Mouse (Mus musculus): ENCODE results near the gene Hspa2. TPM values are rescaled to one million over a fixed set of nuclear protein-coding genes. Genes with fewer than 3 reads are reported as not detected.
"Not testable (repeated sequence)": the region's sequence is repeated elsewhere in the genome, so short reads cannot be mapped to it uniquely, and the experiment has no call there.

The Hspa2 gene
- polyA plus RNA-seq, 1 experiment from 2014 or later, result 6.0 TPM

- H3K36me3 ChIP-seq (ENCODE audit: insufficient read depth), result no peaks in the 10 kb centered on the region
- no peaks in the 10 kb centered on the region for H3K9me3 ChIP-seq (ENCODE audit: low read depth, low read length)
- H3K4me3 ChIP-seq (ENCODE audit: low read depth, low read length), result no peak overlapping the region
- H3K4me1 ChIP-seq (ENCODE audit: insufficient read depth), result no peaks in the 10 kb centered on the region
- WGBS, result 24% methylated on average over 7 of the region's 7 CpGs
- no peak overlapping the region for H3K27ac ChIP-seq (ENCODE audit: low read depth)
- H3K27me3 ChIP-seq (ENCODE audit: insufficient read depth, low read length), result no peaks in the 10 kb centered on the region
- peak overlapping the region; percentile 74; the same call in 1 of the 2 replicates for H3K4me2 ChIP-seq
- TF ChIP-seq CTCF (IDR thresholded peaks at IDR 0.05; ENCODE audit: low read depth), result no peak
- ATAC-seq (ENCODE audit: insufficient read depth) (no peak), DNase-seq (peak; percentile 23)
- no peak overlapping the region for H3K9ac ChIP-seq
Measured at GRCm38 (mm10) chr12:76434111-76434510, 30.1 kb downstream of the Hspa2 start.

- under 1% methylated on average over 17 of the region's 17 CpGs for WGBS
- ATAC-seq (ENCODE audit: insufficient read depth) (peak; percentile 71), DNase-seq (peak; percentile 25)
- H3K27ac ChIP-seq (ENCODE audit: low read depth), result no peak overlapping the region
- peak overlapping the region; percentile 37 for H3K4me3 ChIP-seq (ENCODE audit: low read depth, low read length)
- TF ChIP-seq CTCF (IDR thresholded peaks at IDR 0.05; ENCODE audit: low read depth), result no peak
- no peaks in the 10 kb centered on the region for H3K27me3 ChIP-seq (ENCODE audit: insufficient read depth, low read length)
- H3K4me2 ChIP-seq, result peak overlapping the region; percentile 74
- H3K4me1 ChIP-seq (ENCODE audit: insufficient read depth), result no peaks in the 10 kb centered on the region
- H3K9me3 ChIP-seq (ENCODE audit: low read depth, low read length), result no peaks in the 10 kb centered on the region
- H3K9ac ChIP-seq, result peak overlapping the region; percentile 47; the same call in 1 of the 2 replicates
- no peaks in the 10 kb centered on the region for H3K36me3 ChIP-seq (ENCODE audit: insufficient read depth)
Measured at GRCm38 (mm10) chr12:76435084-76435483, 31.1 kb downstream of the Hspa2 start.

GRCm38 (mm10) chr12:76435549-76435948 lies 31.6 kb downstream of the Hspa2 start:
- ATAC-seq (ENCODE audit: insufficient read depth), result no peak; the same call in 1 of the 2 replicates

DNA sequence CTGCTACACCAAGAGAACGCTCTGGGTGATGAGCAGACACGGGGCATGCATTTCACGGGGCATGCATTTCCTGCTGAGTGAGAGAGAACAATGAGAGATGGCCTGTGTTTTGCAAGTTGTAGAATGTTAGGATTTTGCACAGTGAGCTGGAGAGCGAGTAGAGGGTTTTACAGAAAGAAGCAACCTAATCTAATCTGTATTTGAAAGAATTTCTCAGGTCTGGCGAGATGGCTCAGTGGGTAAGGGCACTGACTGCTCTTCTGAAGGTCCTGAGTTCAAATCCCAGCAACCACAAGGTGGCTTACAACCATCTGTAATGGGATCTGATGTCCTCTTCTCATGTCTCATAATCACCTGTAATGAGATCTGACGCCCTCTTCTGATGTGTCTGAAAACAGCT lies 39.5 kb downstream of the Hspa2 start:
- not testable (repeated sequence) for H3K9me3 ChIP-seq (ENCODE audit: low read depth, low read length); ATAC-seq (ENCODE audit: insufficient read depth); H3K4me2 ChIP-seq; H3K27me3 ChIP-seq (ENCODE audit: insufficient read depth, low read length); H3K4me1 ChIP-seq (ENCODE audit: insufficient read depth); H3K9ac ChIP-seq; DNase-seq; H3K36me3 ChIP-seq (ENCODE audit: insufficient read depth); H3K27ac ChIP-seq (ENCODE audit: low read depth); H3K4me3 ChIP-seq (ENCODE audit: low read depth, low read length)
- whole genome bisulfite sequencing, result 77% methylated on average over 6 of the region's 6 CpGs

More at GRCm38 (mm10) chr12:76435549-76435948, 31.6 kb downstream of the Hspa2 start:
- H3K27ac ChIP-seq (ENCODE audit: low read depth), result no peak overlapping the region
- no peaks in the 10 kb centered on the region for H3K4me1 ChIP-seq (ENCODE audit: insufficient read depth)
- WGBS, result 33% methylated on average over 8 of the region's 8 CpGs
- no peaks in the 10 kb centered on the region for H3K27me3 ChIP-seq (ENCODE audit: insufficient read depth, low read length)
- peak overlapping the region; percentile 37 for H3K4me3 ChIP-seq (ENCODE audit: low read depth, low read length)
- peak overlapping the region; percentile 47; the same call in 1 of the 2 replicates for H3K9ac ChIP-seq
- peak; percentile 39 for DNase-seq
- no peaks in the 10 kb centered on the region for H3K9me3 ChIP-seq (ENCODE audit: low read depth, low read length)
- peak overlapping the region; percentile 74 for H3K4me2 ChIP-seq
- H3K36me3 ChIP-seq (ENCODE audit: insufficient read depth), result no peaks in the 10 kb centered on the region
- TF ChIP-seq CTCF (IDR thresholded peaks at IDR 0.05; ENCODE audit: low read depth), result no peak

DNA sequence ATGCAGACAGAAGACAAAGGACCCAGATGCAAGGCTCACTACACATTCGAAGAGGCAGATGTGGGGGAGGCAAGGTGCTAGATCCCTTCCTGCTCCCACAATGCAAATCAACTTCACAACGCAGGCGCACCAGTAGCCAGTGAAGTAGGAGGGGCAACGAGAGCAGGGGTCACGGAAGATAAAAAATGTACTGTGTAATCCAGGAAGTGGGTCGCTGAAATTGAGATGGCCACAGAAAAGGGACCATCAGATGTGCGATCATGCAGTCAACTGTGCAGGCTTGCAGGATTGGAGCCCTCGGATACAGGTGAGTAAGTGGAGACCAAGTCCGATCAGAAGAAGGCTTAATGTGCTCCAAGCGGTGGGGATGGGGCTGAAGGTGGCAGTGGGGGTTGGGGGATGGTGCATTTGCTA lies 40.4 kb downstream of the Hspa2 start:
- TF ChIP-seq CTCF (IDR thresholded peaks at IDR 0.05; ENCODE audit: low read depth), result no peak
- 59% methylated on average over 10 of the region's 10 CpGs for WGBS
- H3K9ac ChIP-seq, result no peak overlapping the region
- no peak overlapping the region for H3K4me3 ChIP-seq (ENCODE audit: low read depth, low read length)
- H3K36me3 ChIP-seq (ENCODE audit: insufficient read depth), result no peaks in the 10 kb centered on the region
- ATAC-seq (ENCODE audit: insufficient read depth) (no peak), DNase-seq (no peak)
- H3K27ac ChIP-seq (ENCODE audit: low read depth), result no peak overlapping the region
- H3K4me1 ChIP-seq (ENCODE audit: insufficient read depth), result peaks cover 2% of the 10 kb centered on the region; the same call in 1 of the 2 replicates
- H3K9me3 ChIP-seq (ENCODE audit: low read depth, low read length), result no peaks in the 10 kb centered on the region
- no peak overlapping the region for H3K4me2 ChIP-seq
- no peaks in the 10 kb centered on the region for H3K27me3 ChIP-seq (ENCODE audit: insufficient read depth, low read length)

- Histone ChIP-seq H3K36me3 (ENCODE audit: insufficient read depth) (no peaks in the 10 kb centered on the region), H3K27me3 (ENCODE audit: insufficient read depth, low read length) (no peaks in the 10 kb centered on the region), H3K9me3 (ENCODE audit: low read depth, low read length) (no peaks in the 10 kb centered on the region), H3K9ac (no peak overlapping the region), H3K4me1 (ENCODE audit: insufficient read depth) (peaks cover 2% of the 10 kb centered on the region; the same call in 1 of the 2 replicates), H3K27ac (ENCODE audit: low read depth) (no peak overlapping the region), H3K4me2 (no peak overlapping the region), H3K4me3 (ENCODE audit: low read depth, low read length) (no peak overlapping the region)
- WGBS, result 78% methylated on average over 6 of the region's 6 CpGs
- no peak for TF ChIP-seq CTCF (IDR thresholded peaks at IDR 0.05; ENCODE audit: low read depth)
- no peak for DNase-seq
- ATAC-seq (ENCODE audit: insufficient read depth), result no peak
Measured at GRCm38 (mm10) chr12:76444862-76445261, 40.9 kb downstream of the Hspa2 start.

- DNase-seq (no peak), ATAC-seq (ENCODE audit: insufficient read depth) (no peak)
- Histone ChIP-seq H3K27me3 (ENCODE audit: insufficient read depth, low read length) (no peaks in the 10 kb centered on the region), H3K36me3 (ENCODE audit: insufficient read depth) (no peaks in the 10 kb centered on the region), H3K4me2 (no peak overlapping the region), H3K27ac (ENCODE audit: low read depth) (no peak overlapping the region), H3K9me3 (ENCODE audit: low read depth, low read length) (no peaks in the 10 kb centered on the region), H3K4me1 (ENCODE audit: insufficient read depth) (peaks cover 2% of the 10 kb centered on the region; the same call in 1 of the 2 replicates), H3K4me3 (ENCODE audit: low read depth, low read length) (no peak overlapping the region), H3K9ac (no peak overlapping the region)
- TF ChIP-seq CTCF (IDR thresholded peaks at IDR 0.05; ENCODE audit: low read depth), result no peak
- WGBS, result 78% methylated on average over 11 of the region's 11 CpGs
Measured at GRCm38 (mm10) chr12:76446201-76446600, 42.2 kb downstream of the Hspa2 start.
